Mouse (Mus musculus) kidney, adult 2 months (tissue): ENCODE results near the gene Rhbdd2. TPM values are rescaled to one million over a fixed set of nuclear protein-coding genes. Genes with fewer than 3 reads are reported as not detected.

Experiments
- DNase-seq: peaks from one replicate; pipeline ENCODE4 v3.0.0; 2021
- H3K27ac ChIP-seq: fragments of 200-500 bp; 2 replicates; pipeline ENCODE4 v1.5.1; 2012; ENCODE audit warnings: low read depth, low read length, control low read depth, inconsistent platforms; ENCODE audit not compliant: insufficient read depth
- H3K27me3 ChIP-seq: fragments of 200-500 bp; replicated peaks from 2 replicates; pipeline ENCODE4 v1.6.1; 2012; ENCODE audit warnings: mild to moderate bottlenecking, moderate library complexity, low read length, inconsistent platforms; ENCODE audit not compliant: control insufficient read depth, insufficient read depth
- H3K36me3 ChIP-seq: fragments of 200-500 bp; 2 replicates; pipeline ENCODE4 v1.6.1; 2012; ENCODE audit warnings: mild to moderate bottlenecking, moderate library complexity, low read length, inconsistent platforms; ENCODE audit not compliant: control insufficient read depth, insufficient read depth
- H3K4me1 ChIP-seq: fragments of 200-500 bp; 2 replicates; pipeline ENCODE4 v1.6.1; 2011; ENCODE audit warnings: low read length; ENCODE audit not compliant: control insufficient read depth, insufficient read depth
- H3K4me3 ChIP-seq: fragments of 200-500 bp; 2 replicates; pipeline ENCODE4 v1.5.1; 2011; ENCODE audit warnings: mild to moderate bottlenecking, low read depth, low read length, control low read depth; ENCODE audit not compliant: insufficient read depth
- CTCF ChIP-seq: fragments of 200-500 bp; conservative IDR thresholded peaks from 2 replicates; pipeline ENCODE4 v1.5.1; 2011; ENCODE audit warnings: low read depth, mild to moderate bottlenecking, control low read depth, low read length, moderate library complexity, mixed read lengths; ENCODE audit not compliant: insufficient read depth, insufficient read length
- POLR2A ChIP-seq: fragments of 200-500 bp; IDR thresholded peaks from one replicate; pipeline ENCODE4 v1.6.1; 2011; ENCODE audit warnings: low read depth, low read length, control low read depth
- WGBS: fragments of 180-500 bp; shearing (Covaris S2); methylation state at CpG from one replicate; pipeline ENCODE4 v1.1.7; 2018; 5-methylcytosine and 5-hydroxymethylcytosine counted together
- polyA plus RNA-seq: library from polyadenylated mRNA; depleted of rRNA; stranded (reverse); fragments of >200 nt; gene quantifications from 2 replicates; pipeline ENCODE4 v1.2.3, GENCODE M21; 2012; rRNA removed

Gene Rhbdd2
- polyA plus RNA-seq, 1 experiment = 50.9 TPM

- Histone ChIP-seq H3K36me3 (no peaks in the 10 kb centered on the region), H3K27ac (no peak overlapping the region), H3K27me3 (no peaks in the 10 kb centered on the region), H3K4me1 (no peaks in the 10 kb centered on the region), H3K4me3 (no peak overlapping the region)
- DNase-seq = no peak
- TF ChIP-seq CTCF (no peak), POLR2A (no peak)
- WGBS = 86% methylated on average over 6 of the region's 6 CpGs
These were observed 48.6 kb downstream of the Rhbdd2 start for GRCm38 (mm10) chr5:135680967-135681545.

GRCm38 (mm10) chr5:135682009-135682408, 49.6 kb downstream of the Rhbdd2 start:
- no peak for DNase-seq
- Histone ChIP-seq H3K27me3 (no peaks in the 10 kb centered on the region), H3K4me1 (no peaks in the 10 kb centered on the region), H3K36me3 (no peaks in the 10 kb centered on the region), H3K4me3 (no peak overlapping the region), H3K27ac (no peak overlapping the region)
- TF ChIP-seq CTCF (no peak), POLR2A (no peak)
- 94% methylated on average over 5 of the region's 5 CpGs for WGBS

GRCm38 (mm10) chr5:135682942-135683570, 50.6 kb downstream of the Rhbdd2 start:
- 82% methylated on average over 12 of the region's 12 CpGs for WGBS
- Histone ChIP-seq H3K27ac (no peak overlapping the region), H3K4me3 (no peak overlapping the region), H3K4me1 (peaks cover 4% of the 10 kb centered on the region; the same call in 1 of the 2 replicates), H3K36me3 (no peaks in the 10 kb centered on the region), H3K27me3 (no peaks in the 10 kb centered on the region)
- TF ChIP-seq POLR2A (no peak), CTCF (no peak)
- no peak for DNase-seq

- Histone ChIP-seq H3K4me1 (peaks cover 32% of the 10 kb centered on the region; the same call in 1 of the 2 replicates), H3K27ac (peak overlapping the region; percentile 57), H3K4me3 (peak overlapping the region; percentile 51), H3K36me3 (no peaks in the 10 kb centered on the region), H3K27me3 (no peaks in the 10 kb centered on the region)
- peak; percentile 33 for DNase-seq
- WGBS = 50% methylated on average over 5 of the region's 5 CpGs
- TF ChIP-seq POLR2A = no peak
- TF ChIP-seq CTCF = no peak
These were observed 58.0 kb downstream of the Rhbdd2 start for GRCm38 (mm10) chr5:135690401-135690800.

DNA sequence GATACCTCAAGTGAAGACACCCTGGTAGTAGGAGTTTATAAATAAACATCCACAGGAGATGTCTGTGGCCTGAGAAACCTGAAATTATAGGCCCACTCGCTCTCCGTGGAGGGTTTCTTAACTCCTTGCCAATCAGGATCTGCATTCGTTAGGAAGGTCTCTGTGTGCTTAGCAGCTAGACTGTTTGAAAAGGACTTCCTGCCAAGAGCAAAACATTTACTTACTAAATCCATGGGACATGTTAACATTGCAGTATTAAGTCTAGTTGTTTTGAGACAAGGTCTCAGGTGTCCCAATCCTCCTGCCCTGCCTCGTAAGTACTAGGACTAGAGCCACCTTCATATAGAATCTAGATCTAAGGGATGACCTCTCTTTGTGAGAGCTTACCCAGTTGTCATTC, 58.8 kb downstream of the Rhbdd2 start:
- Histone ChIP-seq H3K27ac (peak overlapping the region; percentile 33; the same call in 1 of the 2 replicates), H3K4me1 (peaks cover 34% of the 10 kb centered on the region; the same call in 1 of the 2 replicates), H3K27me3 (no peaks in the 10 kb centered on the region), H3K4me3 (no peak overlapping the region), H3K36me3 (no peaks in the 10 kb centered on the region)
- TF ChIP-seq CTCF (no peak), POLR2A (no peak)
- DNase-seq = no peak
- WGBS = 56% methylated on average over 4 of the region's 4 CpGs

DNA sequence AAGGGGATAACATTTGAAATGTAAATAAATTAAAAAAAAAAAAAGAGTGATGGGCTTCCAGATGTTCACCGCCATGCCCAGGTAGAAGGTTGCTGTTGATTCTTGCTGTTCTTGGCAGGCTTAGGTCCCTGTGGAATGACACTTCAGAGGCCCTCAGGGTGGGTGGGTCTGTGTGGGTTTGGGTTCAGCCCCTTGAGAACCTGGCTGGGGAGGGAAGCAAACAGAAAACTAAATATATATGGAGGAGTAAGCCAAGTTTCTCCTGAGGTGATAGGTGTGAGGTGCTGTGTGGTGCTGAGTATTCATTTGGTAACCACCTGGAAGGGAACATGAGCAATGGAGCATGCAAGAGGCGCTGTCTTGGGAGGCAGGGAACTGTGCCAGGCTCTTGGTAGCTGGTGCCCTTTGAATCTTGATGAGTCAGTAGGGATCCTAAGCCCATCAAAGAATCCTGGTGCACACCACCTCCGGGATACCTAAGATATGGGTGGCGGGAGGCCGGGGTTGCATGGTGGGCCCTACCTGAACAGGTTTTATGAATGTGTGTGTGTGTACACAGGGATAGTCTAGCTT, 60.9 kb downstream of the Rhbdd2 start:
- Histone ChIP-seq H3K4me3 (no peak overlapping the region), H3K4me1 (peaks cover 27% of the 10 kb centered on the region; the same call in 1 of the 2 replicates), H3K36me3 (no peaks in the 10 kb centered on the region), H3K27ac (no peak overlapping the region), H3K27me3 (no peaks in the 10 kb centered on the region)
- peak; percentile 94 for DNase-seq
- TF ChIP-seq POLR2A (no peak), CTCF (no peak)
- WGBS = 58% methylated on average over 5 of the region's 5 CpGs

GRCm38 (mm10) chr5:135695277-135695721, 62.9 kb downstream of the Rhbdd2 start:
- 34% methylated on average over 7 of the region's 7 CpGs for WGBS
- Histone ChIP-seq H3K4me3 (no peak overlapping the region), H3K27ac (no peak overlapping the region), H3K36me3 (no peaks in the 10 kb centered on the region), H3K27me3 (no peaks in the 10 kb centered on the region), H3K4me1 (peaks cover 22% of the 10 kb centered on the region; the same call in 1 of the 2 replicates)
- TF ChIP-seq POLR2A (no peak), CTCF (no peak)
- DNase-seq = peak; percentile 30

Other genes with a start within 250 kb of the Rhbdd2 start
- gene Pom121, start 238.1 kb upstream of the Rhbdd2 start, polyA plus RNA-seq = 10.1 and 12.6 TPM in 2 replicates
- 14.1 and 16.6 TPM in 2 replicates for gene Hip1, start 87.5 kb upstream of the Rhbdd2 start, polyA plus RNA-seq
- not detected in 2 replicates for gene Ccl26, start 69.0 kb upstream of the Rhbdd2 start, polyA plus RNA-seq
- gene Ccl24, start 59.6 kb upstream of the Rhbdd2 start, polyA plus RNA-seq = 1.0 and 1.2 TPM in 2 replicates
- gene Por, start 37.4 kb downstream of the Rhbdd2 start, polyA plus RNA-seq = 361 and 405 TPM in 2 replicates
- 91.3 and 96.7 TPM in 2 replicates for gene Tmem120a, start 111.8 kb downstream of the Rhbdd2 start, polyA plus RNA-seq
- 0.38 and 0.67 TPM in 2 replicates for gene Styxl1, start 145.8 kb downstream of the Rhbdd2 start, polyA plus RNA-seq
- 1,141 and 1,152 TPM in 2 replicates for gene Mdh2, start 145.9 kb downstream of the Rhbdd2 start, polyA plus RNA-seq
- gene Srrm3, start 174.3 kb downstream of the Rhbdd2 start, polyA plus RNA-seq = 0.03 and 0.16 TPM in 2 replicates